Mouse (Mus musculus): Measurements from ENCODE around the gene Yipf7.

- TF ChIP-seq CTCF (IDR thresholded peaks at IDR 0.05; ENCODE audit: low read depth, low read length) (no peak), POLR2A (IDR thresholded peaks at IDR 0.05; ENCODE audit: borderline replicate concordance, low read depth, low read length) (no peak)
Observed at GRCm38 (mm10) chr5:69522064-69522463, 20.4 kb downstream of the Yipf7 start.
